Mouse (Mus musculus): ENCODE measurements around the gene Pglyrp4. TPM values are rescaled to one million over a fixed set of nuclear protein-coding genes. Genes with fewer than 3 reads are reported as not detected.
A peak's percentile ranks its signal among the peaks of the same experiment; 100 is the strongest.
"Not testable (repeated sequence)": the region's sequence is repeated elsewhere in the genome, so short reads cannot be mapped to it uniquely, and the experiment has no call there.

The Pglyrp4 gene
- not detected in 2 replicates for polyA plus RNA-seq (2012; rRNA removed)

DNA sequence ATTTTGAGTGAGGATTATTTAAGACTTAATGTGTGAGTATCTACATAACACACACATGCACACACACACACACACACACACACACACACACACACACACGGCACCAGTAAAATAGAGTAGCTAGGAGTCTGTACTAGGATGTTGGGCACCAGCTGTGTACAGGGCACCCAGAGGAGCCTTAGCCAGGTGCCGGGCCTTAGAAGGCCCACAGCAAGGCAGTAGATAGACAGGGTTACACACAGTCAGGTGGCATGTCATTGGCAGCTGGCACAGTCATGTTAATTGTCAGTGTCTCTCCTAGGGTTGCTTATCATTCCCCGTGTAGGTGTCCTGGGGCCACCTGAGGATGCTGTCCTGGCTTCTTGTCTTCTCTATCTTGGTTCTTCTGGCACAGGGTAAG, at the start of gene Pglyrp4:
Pglyrp4 (plus strand) TSS at position 301 of the 400 bp plus-strand sequence.
- no peak for DNase-seq (ENCODE audit: extremely low spot score in 1 of 2, low spot score in 1 of 2)

- no peak for DNase-seq (ENCODE audit: extremely low spot score in 1 of 2, low spot score in 1 of 2)
Observed at GRCm38 (mm10) chr3:90678656-90679055, 48.0 kb upstream of the Pglyrp4 start.

- DNase-seq (ENCODE audit: extremely low spot score in 1 of 2, low spot score in 1 of 2): no peak
Observed at GRCm38 (mm10) chr3:90683929-90684328, 42.8 kb upstream of the Pglyrp4 start.

DNA sequence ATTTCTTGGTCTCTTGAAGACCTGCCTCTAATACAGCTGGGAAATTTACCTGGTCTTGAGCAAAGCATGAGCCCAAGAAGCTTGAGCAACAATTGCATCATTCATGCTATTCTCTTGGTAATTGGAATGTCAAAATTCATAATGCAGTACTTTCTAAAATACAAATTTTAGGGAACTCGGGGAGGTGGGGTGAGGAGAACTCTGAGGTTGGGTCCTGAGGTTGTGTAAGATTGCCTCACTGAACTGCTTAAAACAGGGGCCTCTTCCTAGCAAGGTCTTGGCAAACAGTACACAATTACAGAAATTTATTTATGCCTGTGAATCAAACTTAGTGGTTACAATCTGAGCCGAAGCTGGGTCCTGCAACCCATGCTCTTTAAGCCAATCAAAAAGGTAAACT, 39.9 kb upstream of the Pglyrp4 start:
- no peak for DNase-seq (ENCODE audit: extremely low spot score in 1 of 2, low spot score in 1 of 2)

GRCm38 (mm10) chr3:90693496-90693895, 33.2 kb upstream of the Pglyrp4 start:
- DNase-seq (ENCODE audit: extremely low spot score in 1 of 2, low spot score in 1 of 2): no peak

- DNase-seq (ENCODE audit: extremely low spot score in 1 of 2, low spot score in 1 of 2): no peak
Observed at GRCm38 (mm10) chr3:90695613-90696012, 31.1 kb upstream of the Pglyrp4 start, which contains the start of gene S100a9. S100a9 (minus strand) TSS chr3:90695721.

DNA sequence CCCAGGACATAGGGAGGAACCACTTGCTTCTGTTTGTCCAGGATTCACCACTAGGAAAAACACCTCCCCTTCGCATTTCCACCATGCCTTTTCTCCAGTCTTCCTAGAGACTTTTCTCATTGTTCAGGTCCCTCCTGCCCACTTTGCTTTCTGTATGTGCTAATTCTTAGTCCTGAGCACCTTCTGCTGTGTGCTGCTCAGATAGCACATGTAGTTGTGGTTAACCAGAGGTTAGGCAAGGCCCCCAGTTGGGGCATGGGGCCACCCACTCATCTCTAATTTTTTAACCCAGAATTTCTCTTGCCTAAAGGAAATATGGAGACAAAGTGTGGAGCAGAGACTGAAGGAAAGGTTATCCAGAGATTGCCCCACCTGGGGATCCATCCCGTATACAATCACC, 24.5 kb upstream of the Pglyrp4 start:
- no peak for DNase-seq (ENCODE audit: extremely low spot score in 1 of 2, low spot score in 1 of 2)

- peak in 1 of 2 experiments; percentile 62 for DNase-seq (ENCODE audit: extremely low spot score in 1 of 2, low spot score in 1 of 2)
Observed at GRCm38 (mm10) chr3:90708523-90709202, 18.0 kb upstream of the Pglyrp4 start.

- peak; percentile 55 to 95 for DNase-seq (ENCODE audit: extremely low spot score in 1 of 2, low spot score in 1 of 2)
Observed at GRCm38 (mm10) chr3:90709591-90710460, 16.9 kb upstream of the Pglyrp4 start.

- DNase-seq (ENCODE audit: extremely low spot score in 1 of 2, low spot score in 1 of 2): no peak
Observed at GRCm38 (mm10) chr3:90749658-90750057, 23.0 kb downstream of the Pglyrp4 start.

DNA sequence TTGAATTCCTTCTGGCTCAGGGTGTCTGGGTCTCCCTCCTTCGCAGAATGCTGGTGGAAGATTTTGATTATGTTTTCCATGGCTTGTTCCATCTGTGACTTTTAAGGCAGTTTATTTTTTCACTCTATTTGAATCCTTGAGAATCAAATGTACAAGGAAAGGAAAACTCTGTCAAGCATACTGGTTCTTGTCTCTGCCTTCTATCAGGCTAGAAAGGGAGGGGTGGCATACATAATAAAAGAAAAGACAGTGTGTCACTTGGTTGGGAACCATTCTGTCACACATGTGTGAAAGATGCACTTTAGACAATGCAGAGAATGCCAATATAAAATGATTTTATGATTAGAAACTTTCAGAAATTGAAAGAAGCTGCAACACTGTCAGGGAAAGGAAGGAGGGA, 51.1 kb downstream of the Pglyrp4 start, which contains the start of gene Gm5849:
Gm5849 (minus strand) TSS at position 101 of the 400 bp plus-strand sequence.
- DNase-seq (ENCODE audit: extremely low spot score in 1 of 2, low spot score in 1 of 2): not testable (repeated sequence)

Other genes starting within 250 kb of the Pglyrp4 start
- gene Snapin, start 235.9 kb upstream of the Pglyrp4 start, polyA plus RNA-seq (2012; rRNA removed): 76.1 and 78.7 TPM in 2 replicates
- gene Chtop, start 217.4 kb upstream of the Pglyrp4 start, polyA plus RNA-seq (2012; rRNA removed): 136 and 140 TPM in 2 replicates
- gene S100a1, start 212.5 kb upstream of the Pglyrp4 start, polyA plus RNA-seq (2012; rRNA removed): 307 and 323 TPM in 2 replicates
- 62.0 and 66.7 TPM in 2 replicates for gene S100a13, start 212.5 kb upstream of the Pglyrp4 start, polyA plus RNA-seq (2012; rRNA removed)
- gene S100a14, start 200.1 kb upstream of the Pglyrp4 start, polyA plus RNA-seq (2012; rRNA removed): not detected in 2 replicates
- 119 and 133 TPM in 2 replicates for gene S100a16, start 189.7 kb upstream of the Pglyrp4 start, polyA plus RNA-seq (2012; rRNA removed)
- gene S100a3, start 166.3 kb upstream of the Pglyrp4 start, polyA plus RNA-seq (2012; rRNA removed): 2.7 and 3.4 TPM in 2 replicates
- gene S100a2, start 136.7 kb upstream of the Pglyrp4 start, polyA plus RNA-seq (2012; rRNA removed): not detected in 2 replicates
- gene Gm42674, start 125.0 kb upstream of the Pglyrp4 start, polyA plus RNA-seq (2012; rRNA removed): not detected in 2 replicates
- 13.9 and 14.5 TPM in 2 replicates for gene S100a4, start 123.1 kb upstream of the Pglyrp4 start, polyA plus RNA-seq (2012; rRNA removed)
- 186 and 213 TPM in 2 replicates for gene S100a5, start 118.4 kb upstream of the Pglyrp4 start, polyA plus RNA-seq (2012; rRNA removed)
- gene S100a6, start 114.0 kb upstream of the Pglyrp4 start, polyA plus RNA-seq (2012; rRNA removed): 50.6 and 60.9 TPM in 2 replicates
- 0.70 and 0.76 TPM in 2 replicates for gene S100a7a, start 72.9 kb upstream of the Pglyrp4 start, polyA plus RNA-seq (2012; rRNA removed)
- gene S100a8, start 57.9 kb upstream of the Pglyrp4 start, polyA plus RNA-seq (2012; rRNA removed): 1.9 and 3.7 TPM in 2 replicates
- gene S100a9, start 31.2 kb upstream of the Pglyrp4 start, polyA plus RNA-seq (2012; rRNA removed): 2.0 and 6.7 TPM in 2 replicates
- gene Gm5849, start 51.0 kb downstream of the Pglyrp4 start, polyA plus RNA-seq (2012; rRNA removed): not detected in 2 replicates

Data from frontal cortex, adult 2 months (tissue).